Mouse (Mus musculus): ENCODE measurements around the gene Xirp1.
"Not testable (repeated sequence)": the region's sequence is repeated elsewhere in the genome, so short reads cannot be mapped to it uniquely, and the experiment has no call there.

The Xirp1 gene

DNA sequence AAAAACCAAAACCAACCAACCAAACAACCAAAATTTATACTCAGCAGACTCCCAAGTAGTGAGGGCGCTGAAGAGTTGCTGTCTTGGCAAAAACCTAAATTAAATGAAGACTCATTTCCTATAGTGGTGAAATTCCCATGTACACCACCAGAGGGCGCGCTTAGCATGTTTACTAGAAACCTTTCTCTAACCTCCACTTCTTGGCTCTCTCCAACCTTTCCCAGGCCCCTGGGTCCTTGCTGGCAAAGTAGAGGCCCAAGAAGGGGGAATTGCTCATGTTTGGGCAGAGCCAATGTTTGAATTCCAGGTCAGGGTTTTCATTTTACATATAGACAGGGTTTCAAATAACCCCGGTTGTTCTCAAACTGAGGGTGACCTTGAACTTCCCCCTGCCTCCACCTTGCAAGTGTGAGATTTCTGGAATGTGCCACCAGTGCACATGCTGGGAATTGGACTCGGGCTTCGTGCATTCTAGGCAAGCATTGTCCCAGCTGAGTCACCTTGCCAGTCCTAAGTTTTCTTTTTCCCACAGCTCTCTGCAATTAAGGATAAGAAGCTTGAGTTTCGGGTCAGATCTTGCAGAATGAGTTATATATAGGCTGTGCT, 3.0 kb downstream of the Xirp1 start:
- DNase-seq (ENCODE audit: low spot score in 2 of 2) = peak; percentile 41 to 56

- DNase-seq (ENCODE audit: low spot score in 2 of 2) = no peak
Observed at GRCm38 (mm10) chr9:120016956-120017355, 6.4 kb downstream of the Xirp1 start.

GRCm38 (mm10) chr9:120014828-120015227, 8.6 kb downstream of the Xirp1 start:
- DNase-seq (ENCODE audit: low spot score in 2 of 2) = no peak

DNA sequence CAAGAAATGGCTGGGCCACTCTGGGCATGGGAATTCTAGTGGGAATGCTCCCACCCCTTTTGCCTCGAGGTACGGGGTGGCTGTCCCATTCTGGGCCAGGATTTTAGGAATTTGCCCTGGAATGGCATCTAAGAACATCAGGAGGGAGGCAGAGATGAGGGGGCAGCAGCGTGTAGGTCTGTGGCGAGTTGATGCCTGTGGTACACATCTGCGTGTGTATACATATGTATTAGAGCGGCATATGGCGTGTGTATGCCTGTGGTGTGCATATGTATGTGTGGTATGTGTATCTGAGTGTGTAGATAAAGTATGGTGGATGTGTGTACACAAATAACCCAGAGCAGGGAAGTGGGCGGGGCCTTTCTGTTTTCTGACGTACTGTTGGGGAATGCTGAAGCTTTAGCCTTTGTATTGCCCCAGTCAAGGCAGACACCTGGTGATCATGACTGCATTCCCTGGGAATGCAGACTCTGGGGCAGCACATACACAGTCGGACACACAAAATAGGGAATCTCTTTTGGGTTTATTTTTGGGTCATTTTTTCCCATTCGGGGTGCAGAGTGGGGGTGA, 10.1 kb downstream of the Xirp1 start:
- DNase-seq (ENCODE audit: low spot score in 2 of 2) = no peak

GRCm38 (mm10) chr9:120012781-120013180, 10.6 kb downstream of the Xirp1 start:
- peak in 1 of 2 experiments; percentile 43 for DNase-seq (ENCODE audit: low spot score in 2 of 2)

DNA sequence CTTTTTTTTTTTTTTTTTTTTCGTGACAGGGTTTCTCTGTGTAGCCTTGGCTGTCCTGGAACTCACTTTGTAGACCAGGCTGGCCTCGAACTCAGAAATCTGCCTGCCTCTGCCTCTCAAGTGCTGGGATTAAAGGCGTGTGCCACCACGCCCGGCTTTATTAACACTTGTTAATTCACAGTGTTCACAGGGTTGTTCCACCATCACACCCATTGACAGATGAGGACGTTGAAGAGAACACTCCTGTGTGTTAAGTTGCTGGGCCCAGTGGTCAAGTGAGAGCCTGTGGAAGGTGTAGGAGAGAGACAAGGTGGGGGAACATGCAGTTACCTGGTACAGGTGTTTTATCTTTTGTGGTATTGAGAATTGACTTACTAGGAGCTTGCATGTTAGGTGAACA, 11.2 kb downstream of the Xirp1 start:
- DNase-seq (ENCODE audit: low spot score in 2 of 2) = not testable (repeated sequence)

DNA sequence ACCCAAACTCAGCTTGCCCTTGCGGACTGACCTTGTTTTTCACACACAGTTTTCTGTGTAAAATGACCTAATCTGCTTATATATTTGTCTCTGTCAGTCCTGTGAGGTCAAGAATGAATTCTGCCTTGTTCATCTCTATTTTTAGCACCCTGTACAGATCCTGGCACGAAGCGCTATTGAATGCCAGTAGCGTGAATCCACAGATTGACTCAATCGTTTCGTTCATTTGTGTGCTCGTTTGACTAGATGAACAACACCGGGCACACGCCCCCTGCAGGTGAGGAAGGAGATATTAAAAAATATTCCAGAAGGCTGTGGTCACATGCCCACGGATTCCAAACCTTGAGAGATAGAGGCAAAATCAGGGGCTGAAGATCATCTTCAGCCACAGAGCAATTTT, 11.9 kb downstream of the Xirp1 start:
- DNase-seq (ENCODE audit: low spot score in 2 of 2) = peak; percentile 52 to 70

DNA sequence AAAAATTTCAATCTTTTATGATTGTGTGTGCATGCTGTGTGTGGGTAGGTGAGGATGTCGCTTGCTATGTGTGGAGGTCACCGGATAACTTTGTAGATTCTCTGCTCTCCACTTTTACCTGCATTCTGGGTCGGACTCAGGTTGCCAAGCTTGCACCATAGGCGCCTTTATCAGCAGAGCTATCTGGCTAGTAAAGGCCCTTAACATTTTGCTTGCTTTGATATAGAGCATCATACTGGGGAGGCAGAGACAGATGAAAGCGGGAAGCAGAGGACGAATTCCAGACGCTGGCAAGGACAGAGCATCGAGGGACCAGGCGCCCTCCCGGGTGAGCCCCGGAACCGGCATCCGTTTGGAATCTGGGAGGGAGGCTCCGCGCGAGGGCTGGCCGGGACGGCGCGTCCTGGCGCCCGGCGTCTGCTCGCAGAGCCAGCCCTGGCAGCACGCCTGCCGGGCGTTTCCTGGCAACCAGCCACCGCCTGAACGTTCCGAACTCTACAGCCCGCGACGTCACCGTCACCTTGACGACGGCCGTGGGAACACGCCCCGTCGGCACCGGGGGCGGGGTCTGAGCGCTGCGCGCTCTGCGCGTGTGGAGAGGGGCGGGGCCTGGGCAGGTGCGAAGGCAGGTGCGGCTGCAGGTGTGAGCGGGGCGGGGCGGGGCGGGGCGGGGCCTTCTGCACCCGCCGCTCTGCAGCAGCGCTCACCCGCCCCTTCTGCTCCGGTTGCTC, 12.5 kb downstream of the Xirp1 start:
- peak; percentile 96 to 97 for DNase-seq (ENCODE audit: low spot score in 2 of 2)

DNA sequence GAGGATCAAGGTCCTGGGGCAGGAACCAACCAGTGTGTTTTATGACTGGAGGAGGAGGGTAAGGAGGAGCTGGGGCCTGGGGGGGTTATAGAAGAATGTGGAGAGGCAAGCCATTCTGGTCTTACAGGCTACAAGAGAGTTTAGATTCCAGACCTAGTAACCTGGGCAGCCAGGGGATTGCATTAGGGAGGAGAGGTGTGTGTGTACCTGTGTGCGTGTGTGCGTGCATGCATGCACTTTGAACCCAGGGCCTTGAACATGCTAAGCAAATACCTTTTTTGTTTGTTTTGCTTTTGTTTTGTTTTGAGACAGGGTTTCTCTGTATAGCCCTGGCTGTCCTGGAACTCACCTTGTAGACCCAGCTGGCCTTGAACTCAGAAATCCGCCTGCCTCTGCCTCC, 13.5 kb downstream of the Xirp1 start:
- no peak for DNase-seq (ENCODE audit: low spot score in 2 of 2)

DNA sequence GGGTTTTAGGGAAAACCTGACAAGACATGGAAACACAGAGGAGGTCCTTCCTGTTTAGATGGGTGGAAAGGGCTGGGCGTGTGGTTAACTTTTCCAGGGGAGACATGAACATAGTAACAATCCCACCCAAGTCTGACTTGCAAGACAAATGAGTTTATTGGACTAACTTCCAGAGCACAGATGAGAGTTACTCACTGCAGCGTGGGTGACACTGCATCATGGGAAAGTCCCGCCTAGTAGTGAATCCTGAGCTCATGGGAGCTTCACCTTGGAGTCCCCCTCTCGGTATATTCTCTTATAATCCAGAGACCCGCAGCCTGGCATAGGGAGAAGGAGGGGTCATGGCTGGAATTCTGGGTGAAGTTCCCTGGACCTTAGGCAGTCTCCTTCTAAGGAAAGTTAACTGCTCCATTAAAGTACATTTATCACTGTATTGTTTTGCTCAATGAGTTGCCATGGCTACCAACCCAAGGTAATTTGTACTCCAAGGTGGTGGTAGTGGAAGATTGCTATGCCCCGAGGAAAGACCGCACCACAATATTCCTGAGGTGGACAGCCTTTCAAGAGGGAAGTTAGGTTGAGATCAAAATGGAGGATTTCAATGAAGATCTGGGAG, 14.1 kb downstream of the Xirp1 start:
- DNase-seq (ENCODE audit: low spot score in 2 of 2) = no peak

DNA sequence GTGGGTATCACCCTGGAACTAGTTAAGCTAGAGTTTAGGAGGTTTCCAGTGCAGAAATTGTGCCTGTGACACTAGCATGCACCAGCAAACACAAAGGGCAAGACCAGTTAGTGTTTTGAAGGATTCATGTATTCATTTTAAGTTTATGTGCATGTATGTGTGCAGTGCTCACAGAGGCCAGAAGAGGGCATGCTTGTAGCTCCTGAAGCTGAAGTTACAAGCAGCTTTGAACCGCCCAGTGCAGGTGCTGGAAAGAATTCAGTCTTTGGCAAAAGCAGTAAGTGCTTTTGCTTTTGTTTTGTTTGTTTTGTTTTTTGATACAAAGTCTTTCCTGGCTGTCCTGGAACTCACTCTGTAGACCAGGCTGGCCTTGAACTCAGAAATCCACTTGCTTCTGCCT, 15.6 kb downstream of the Xirp1 start:
- no peak for DNase-seq (ENCODE audit: low spot score in 2 of 2)

DNA sequence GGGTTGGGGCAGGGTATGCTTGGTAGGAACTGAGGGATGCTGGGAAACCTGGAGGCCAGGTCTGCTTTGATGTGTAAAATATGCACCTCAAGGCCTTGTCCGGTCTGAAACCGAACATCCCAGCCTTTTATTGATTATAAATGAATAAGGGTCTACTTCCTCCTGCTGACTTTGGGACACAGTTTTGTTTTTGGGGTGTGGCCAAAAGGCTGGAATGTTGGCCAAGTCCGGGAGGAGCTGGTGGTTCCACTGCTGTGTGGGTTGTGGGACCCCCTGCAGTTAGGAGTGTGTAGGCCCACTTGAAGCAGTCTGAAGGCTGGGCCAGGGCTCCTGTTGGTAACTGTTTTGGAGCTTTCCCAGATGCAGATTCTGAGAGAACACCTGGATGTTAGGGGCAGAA, 17.5 kb downstream of the Xirp1 start:
- no peak for DNase-seq (ENCODE audit: low spot score in 2 of 2)

DNA sequence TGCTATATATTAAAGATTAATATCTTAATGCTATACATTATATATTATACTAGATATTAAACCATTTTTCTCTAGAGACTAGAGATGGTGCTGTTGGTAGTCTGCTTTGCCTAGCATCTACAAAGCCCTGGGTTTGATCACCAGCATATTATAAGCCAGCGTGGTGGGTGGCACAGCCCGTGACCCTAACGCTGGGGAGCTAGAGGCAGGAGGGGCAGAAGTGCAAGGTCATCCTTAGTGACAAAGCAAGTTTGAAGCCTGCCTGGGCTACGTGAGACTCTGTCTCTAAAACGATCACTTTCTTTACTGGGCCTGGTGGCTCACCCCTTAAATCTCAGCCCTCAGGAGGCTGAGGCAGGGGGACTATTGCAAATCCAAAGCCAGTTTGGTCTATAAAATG, 20.5 kb downstream of the Xirp1 start:
- DNase-seq (ENCODE audit: low spot score in 2 of 2) = no peak

- DNase-seq (ENCODE audit: low spot score in 2 of 2) = peak; percentile 59 to 76
Observed at GRCm38 (mm10) chr9:120001945-120002725, 21.3 kb downstream of the Xirp1 start.

GRCm38 (mm10) chr9:120000761-120001160, 22.6 kb downstream of the Xirp1 start:
- DNase-seq (ENCODE audit: low spot score in 2 of 2) = no peak

- no peak for DNase-seq (ENCODE audit: low spot score in 2 of 2)
Observed at GRCm38 (mm10) chr9:119999636-120000035, 23.8 kb downstream of the Xirp1 start.

DNA sequence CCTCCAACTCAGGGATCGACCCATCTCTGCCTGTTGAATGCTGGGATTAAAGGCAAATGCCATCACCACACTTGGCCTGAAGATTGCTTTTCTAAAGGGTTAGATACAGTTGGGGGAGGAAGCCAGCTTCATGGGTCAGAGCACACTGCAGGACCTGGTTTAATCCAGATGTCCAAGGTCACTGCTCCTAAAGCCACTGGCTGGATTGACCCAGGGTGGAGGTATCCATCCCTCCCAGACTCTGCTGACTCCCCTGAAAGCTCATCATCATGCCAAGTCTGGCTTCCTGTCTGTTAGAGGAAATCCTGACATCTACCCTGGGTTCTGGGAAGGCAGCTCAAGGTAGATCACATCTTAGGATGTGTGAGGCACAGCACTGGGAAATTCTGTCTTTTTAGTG, 24.6 kb downstream of the Xirp1 start:
- DNase-seq (ENCODE audit: low spot score in 2 of 2) = no peak

DNA sequence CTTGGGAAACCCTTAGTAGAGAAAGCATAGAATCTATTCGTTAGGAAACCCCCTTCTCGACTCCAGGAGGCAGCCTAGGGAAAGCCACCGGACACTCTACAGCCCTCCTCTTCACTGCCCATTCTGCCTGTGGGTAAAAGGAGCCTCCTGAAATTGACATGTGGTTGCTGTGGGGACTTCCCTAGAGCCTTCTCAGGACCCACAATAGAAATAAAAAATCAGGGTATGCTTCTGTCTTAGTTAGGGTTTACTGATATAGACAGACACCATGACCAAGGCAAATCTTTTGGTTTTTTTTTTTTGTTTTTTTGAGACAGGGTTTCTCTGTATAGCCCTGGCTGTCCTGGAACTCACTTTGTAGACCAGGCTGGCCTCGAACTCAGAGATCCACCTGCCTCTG, 27.3 kb downstream of the Xirp1 start:
- no peak for DNase-seq (ENCODE audit: low spot score in 2 of 2)

DNA sequence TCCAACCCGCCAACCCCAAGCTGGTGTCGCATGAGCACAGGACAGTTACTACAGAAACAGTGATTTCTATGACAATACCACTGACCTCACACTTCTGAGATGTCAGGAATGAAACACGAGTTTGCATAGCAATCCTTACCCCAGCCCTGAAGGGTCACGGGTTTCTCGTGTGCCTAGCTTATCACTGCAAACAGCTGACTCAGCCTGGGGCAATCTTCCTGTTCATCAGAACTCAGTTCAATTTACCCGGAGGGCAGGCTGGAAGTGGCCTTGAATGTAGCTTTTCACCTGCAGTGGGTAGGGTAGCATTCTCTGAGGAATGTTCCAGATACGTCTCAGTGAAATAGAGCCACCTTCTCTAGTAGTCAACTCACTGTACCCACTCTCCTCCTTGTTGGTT, 29.2 kb downstream of the Xirp1 start:
- DNase-seq (ENCODE audit: low spot score in 2 of 2) = no peak

GRCm38 (mm10) chr9:119993092-119993844, 30.1 kb downstream of the Xirp1 start:
- no peak for DNase-seq (ENCODE audit: low spot score in 2 of 2)

DNA sequence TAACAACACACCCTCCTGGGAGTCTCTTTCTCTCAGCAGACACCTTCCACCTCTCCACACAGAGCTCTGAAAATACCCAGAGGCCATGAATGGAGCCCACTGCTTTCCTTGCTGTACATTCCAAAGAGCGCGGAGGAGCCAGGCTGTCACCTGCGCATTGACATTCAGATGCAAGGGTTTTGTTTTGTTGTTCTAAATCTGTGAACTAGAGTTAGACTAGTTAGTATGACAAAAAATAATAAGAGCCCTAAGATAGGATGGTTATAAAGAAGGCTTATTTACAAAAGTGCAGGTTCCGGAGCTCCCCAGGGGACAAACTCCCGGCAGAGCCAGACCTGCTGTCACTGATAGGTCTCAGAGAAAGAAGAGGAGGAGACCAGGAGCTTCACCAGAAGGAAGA, 32.1 kb downstream of the Xirp1 start:
- no peak for DNase-seq (ENCODE audit: low spot score in 2 of 2)
